ENCODE assay signal across 8 mouse cellular contexts in genomic region chr5:137748130-137748770, GRCm38 (mm10). TPM values are rescaled to one million over a fixed set of nuclear protein-coding genes. Genes with fewer than 3 reads are reported as not detected.
DNase-seq lines count a peak whose midpoint lies in the region; TF ChIP-seq lines count a peak whose summit lies in the region.

No protein-coding gene starts in this region.

- peak overlapping the region; percentile 56; the same call in 1 of the 2 replicates for H3K4me3 ChIP-seq in cortical plate, adult 2 months (ENCODE audit: insufficient read depth, low read length)
- H3K4me3 ChIP-seq in hindbrain, embryonic 10.5 days = peak overlapping the region; percentile 69
- peak overlapping the region; percentile 97 for H3K4me3 ChIP-seq in myocyte

- peak; percentile 47 for DNase-seq in cerebellum, adult 9-10 months
- DNase-seq in cerebellum, adult 11 months = no peak
- DNase-seq in hindbrain, embryonic 10.5 days (ENCODE audit: low spot score) = no peak
- peak; percentile 34 for DNase-seq in liver
- DNase-seq in urinary bladder, postnatal 4 days (ENCODE audit: low spot score in 2 of 2) = no peak
- no peak for DNase-seq in layer of hippocampus, postnatal 25 days (ENCODE audit: extremely low spot score in 1 of 2, low spot score in 1 of 2)

- no peaks in the 10 kb centered on the region for H3K9me3 ChIP-seq in hindbrain, embryonic 10.5 days

- peak overlapping the region; percentile 94 for H3K4me2 ChIP-seq in myocyte (ENCODE audit: low read depth)

- 56% methylated on average over 5 of the region's 5 CpGs for whole genome bisulfite sequencing in hindbrain, embryonic 10.5 days

- peak overlapping the region; percentile 25 for H3K27ac ChIP-seq in cortical plate, adult 2 months (ENCODE audit: insufficient read depth, low read length)
- H3K27ac ChIP-seq in hindbrain, embryonic 10.5 days = 0 out of 2 replicates have a peak overlapping the region, but pooled peaks have one; percentile 41

- H3K36me3 ChIP-seq in hindbrain, embryonic 10.5 days = peaks cover 31% of the 10 kb centered on the region
- peaks cover 5% of the 10 kb centered on the region for H3K36me3 ChIP-seq in myocyte (ENCODE audit: control insufficient read depth, insufficient read depth)

- H3K79me2 ChIP-seq in myocyte (ENCODE audit: control insufficient read depth, insufficient read depth) = peaks cover 27% of the 10 kb centered on the region

- H3ac ChIP-seq in myocyte (ENCODE audit: control insufficient read depth, insufficient read length) = no peak overlapping the region

- TF ChIP-seq CTCF in cortical plate, adult 2 months (IDR thresholded peaks at IDR 0.05; ENCODE audit: extremely low read depth, insufficient read depth, low read length) = no peak

- TF ChIP-seq POLR2A in cortical plate, adult 2 months (IDR thresholded peaks at IDR 0.05; ENCODE audit: extremely low read depth, insufficient read depth, low read length) = no peak
- no peak for TF ChIP-seq POLR2A in myocyte (IDR thresholded peaks at IDR 0.05; ENCODE audit: insufficient read length, low read depth)

- H3K27me3 ChIP-seq in hindbrain, embryonic 10.5 days (ENCODE audit: insufficient read depth, poor library complexity, severe bottlenecking) = no peaks in the 10 kb centered on the region
- H3K27me3 ChIP-seq in myocyte (ENCODE audit: control insufficient read depth, insufficient read depth, insufficient read length) = no peaks in the 10 kb centered on the region

- no peaks in the 10 kb centered on the region for H3K4me1 ChIP-seq in cortical plate, adult 2 months (ENCODE audit: control insufficient read depth, insufficient read depth, low read length)
- peaks cover 46% of the 10 kb centered on the region for H3K4me1 ChIP-seq in hindbrain, embryonic 10.5 days (replicated peaks)

TF ChIP-seq in myocyte, 11 proteins besides CTCF, POLR2A, EP300 and RAD21:
- TF ChIP-seq CEBPB (IDR thresholded peaks at IDR 0.05; ENCODE audit: insufficient read depth, poor library complexity, severe bottlenecking) (no peak), SRF (IDR thresholded peaks at IDR 0.05; ENCODE audit: control insufficient read depth, insufficient read length, low read depth) (no peak), REST (IDR thresholded peaks at IDR 0.05; ENCODE audit: insufficient read depth, insufficient read length) (no peak), MYOG (IDR thresholded peaks at IDR 0.05; ENCODE audit: control insufficient read depth in 1 of 3, insufficient read depth in 1 of 3, insufficient read length in 2 of 3, low read depth in 2 of 3) (no peak), E2F4 (IDR thresholded peaks at IDR 0.05; ENCODE audit: insufficient read depth) (no peak), POLR2AphosphoS2 (IDR thresholded peaks at IDR 0.05; ENCODE audit: insufficient read length, low read depth) (no peak), MYOD1 (IDR thresholded peaks at IDR 0.05; ENCODE audit: control insufficient read depth in 1 of 3, insufficient read length in 2 of 3, low read depth in 2 of 3) (no peak), TCF12 (IDR thresholded peaks at IDR 0.05; ENCODE audit: insufficient read depth, poor library complexity, severe bottlenecking) (no peak), USF1 (IDR thresholded peaks at IDR 0.05; ENCODE audit: low read depth) (no peak), TCF3 (IDR thresholded peaks at IDR 0.05; ENCODE audit: insufficient read length, low read depth) (no peak)

RNA-seq across cellular contexts. Expression of gene Tsc22d4, which starts 2.7 kb away (rescaled TPM):
- polyA plus RNA-seq in cortical plate, adult 2 months (2012; rRNA removed) = 365 and 366 TPM in 2 replicates
- polyA plus RNA-seq in hindbrain, embryonic 10.5 days (2016; fragmentation: Nextera tagmentation; extraction: Ambion mirVana) = 82.5 and 86.0 TPM in 2 replicates
- 48.1 TPM for polyA plus RNA-seq in myocyte (2012; fragmentation: generic; extraction: Trizol)
- 100 to 1,000 TPM; 203 to 214 TPM for total RNA-seq in layer of hippocampus, postnatal 25 days (2021)

RNA-seq across cellular contexts. Expression of gene Nyap1, which starts 6.8 kb away (rescaled TPM):
- 69.7 and 74.8 TPM in 2 replicates for polyA plus RNA-seq in cortical plate, adult 2 months (2012; rRNA removed)
- polyA plus RNA-seq in hindbrain, embryonic 10.5 days (2016; fragmentation: Nextera tagmentation; extraction: Ambion mirVana) = 4.7 and 9.5 TPM in 2 replicates
- 2.7 TPM for polyA plus RNA-seq in myocyte (2012; fragmentation: generic; extraction: Trizol)
- total RNA-seq in layer of hippocampus, postnatal 25 days (2021) = 10 to 100 TPM; 63.9 to 65.5 TPM

RNA-seq across cellular contexts. Expression of gene Ppp1r35, which starts 30.4 kb away (rescaled TPM):
- 26.9 and 27.6 TPM in 2 replicates for polyA plus RNA-seq in cortical plate, adult 2 months (2012; rRNA removed)
- 51.4 and 78.3 TPM in 2 replicates for polyA plus RNA-seq in hindbrain, embryonic 10.5 days (2016; fragmentation: Nextera tagmentation; extraction: Ambion mirVana)
- 40.4 TPM for polyA plus RNA-seq in myocyte (2012; fragmentation: generic; extraction: Trizol)
- 10 to 100 TPM; 24.7 to 26.2 TPM for total RNA-seq in layer of hippocampus, postnatal 25 days (2021)

RNA-seq across cellular contexts. Expression of gene Mepce, which starts 39.2 kb away (rescaled TPM):
- polyA plus RNA-seq in cortical plate, adult 2 months (2012; rRNA removed) = 37.8 and 38.1 TPM in 2 replicates
- 12.6 TPM in 2 replicates for polyA plus RNA-seq in hindbrain, embryonic 10.5 days (2016; fragmentation: Nextera tagmentation; extraction: Ambion mirVana)
- polyA plus RNA-seq in myocyte (2012; fragmentation: generic; extraction: Trizol) = 34.4 TPM
- total RNA-seq in layer of hippocampus, postnatal 25 days (2021) = 10 to 100 TPM; 40.1 to 42.8 TPM

RNA-seq across cellular contexts. Expression of gene Zcwpw1, which starts 39.3 kb away (rescaled TPM):
- 11.3 and 12.6 TPM in 2 replicates for polyA plus RNA-seq in cortical plate, adult 2 months (2012; rRNA removed)
- 11.9 and 13.9 TPM in 2 replicates for polyA plus RNA-seq in hindbrain, embryonic 10.5 days (2016; fragmentation: Nextera tagmentation; extraction: Ambion mirVana)
- 2.2 TPM for polyA plus RNA-seq in myocyte (2012; fragmentation: generic; extraction: Trizol)
- total RNA-seq in layer of hippocampus, postnatal 25 days (2021) = 1 to 10 TPM; 6.1 to 6.2 TPM

Comparison
In these comparisons a context has a peak if more than half of its experiments do, and no peak if none do; other contexts are left out.
1. DNase-seq: peak in cerebellum, adult 9-10 months (single experiment) and liver (single experiment); none in cerebellum, adult 11 months (single experiment), hindbrain, embryonic 10.5 days (single experiment), urinary bladder, postnatal 4 days (0 of 2) and layer of hippocampus, postnatal 25 days (0 of 2).
2. Peak in every context shown above with its lines, with median percentiles within 50 percentile points of each other: H3K4me3 ChIP-seq.